ENCODE assay signal across 30 mouse cellular contexts in genomic region chr17:58572885-58573284, GRCm38 (mm10).
"Had no signal": no experiment of that assay in that cellular context is flagged by ENCODE, and none has a peak within 500 bp of the region (broad histone marks: within the 10 kb centered on the region; RNA-seq: fewer than 3 reads in every experiment).

No protein-coding gene starts in this region.

- H3K4me1 ChIP-seq: limb, embryonic 10.5 days; limb, embryonic 12.5 days; limb, embryonic 13.5 days; limb, embryonic 15.5 days; liver, embryonic 12.5 days; liver, embryonic 13.5 days; liver, embryonic 15.5 days; lung, embryonic 15.5 days; megakaryocyte, embryonic 14.5 days; midbrain, embryonic 10.5 days; midbrain, embryonic 12.5 days; midbrain, embryonic 13.5 days; midbrain, embryonic 15.5 days; neural tube, embryonic 12.5 days had no signal

- H3K27me3 ChIP-seq: limb, embryonic 12.5 days; limb, embryonic 13.5 days; limb, embryonic 15.5 days; liver, embryonic 12.5 days; liver, embryonic 13.5 days; liver, embryonic 15.5 days; lung, embryonic 15.5 days; megakaryocyte, embryonic 14.5 days; midbrain, embryonic 12.5 days; midbrain, embryonic 13.5 days; midbrain, embryonic 15.5 days; neural tube, embryonic 12.5 days had no signal

- H3K9ac ChIP-seq: limb, embryonic 12.5 days; limb, embryonic 13.5 days; limb, embryonic 15.5 days; liver, embryonic 12.5 days; liver, embryonic 13.5 days; liver, embryonic 14.5 days; liver, embryonic 15.5 days; liver, postnatal 0 days; lung, embryonic 14.5 days; lung, embryonic 15.5 days; midbrain, embryonic 12.5 days; midbrain, embryonic 13.5 days; midbrain, embryonic 15.5 days; neural tube, embryonic 12.5 days had no signal

- H3K27ac ChIP-seq: limb, embryonic 10.5 days; limb, embryonic 12.5 days; limb, embryonic 13.5 days; limb, embryonic 15.5 days; liver, embryonic 12.5 days; liver, embryonic 13.5 days; liver, embryonic 14.5 days; liver, embryonic 15.5 days; lung, embryonic 15.5 days; macrophage; midbrain, embryonic 10.5 days; midbrain, embryonic 12.5 days; midbrain, embryonic 13.5 days; midbrain, embryonic 15.5 days; neural tube, embryonic 12.5 days had no signal

- H3K36me3 ChIP-seq: limb, embryonic 10.5 days; limb, embryonic 12.5 days; limb, embryonic 13.5 days; limb, embryonic 15.5 days; liver, embryonic 12.5 days; liver, embryonic 13.5 days; liver, embryonic 15.5 days; lung, embryonic 15.5 days; midbrain, embryonic 10.5 days; midbrain, embryonic 12.5 days; midbrain, embryonic 13.5 days; midbrain, embryonic 15.5 days; neural tube, embryonic 12.5 days had no signal

- H3K4me3 ChIP-seq: limb, embryonic 10.5 days; limb, embryonic 12.5 days; limb, embryonic 13.5 days; limb, embryonic 15.5 days; liver, embryonic 12.5 days; liver, embryonic 13.5 days; liver, embryonic 15.5 days; lung, embryonic 15.5 days; megakaryocyte, embryonic 14.5 days; midbrain, embryonic 10.5 days; midbrain, embryonic 12.5 days; midbrain, embryonic 13.5 days; midbrain, embryonic 15.5 days; myocyte; neural tube, embryonic 12.5 days had no signal

- DNase-seq: left cerebral cortex, postnatal 4 days; liver; liver, embryonic 13.5 days; liver, postnatal 0 days; lung, adult 18-20 months; lung, adult 2 months; lung, embryonic 14.5 days; lung, postnatal 10 days; lung, postnatal 14 days; lung, postnatal 36 days; lung, postnatal 4 days; midbrain, embryonic 14.5 days had no signal

- H3K4me2 ChIP-seq: limb, embryonic 12.5 days; limb, embryonic 13.5 days; limb, embryonic 15.5 days; liver, embryonic 11.5 days; liver, embryonic 12.5 days; liver, embryonic 13.5 days; liver, embryonic 15.5 days; lung, embryonic 14.5 days; lung, embryonic 15.5 days; midbrain, embryonic 11.5 days; midbrain, embryonic 12.5 days; midbrain, embryonic 13.5 days; midbrain, embryonic 15.5 days; neural tube, embryonic 12.5 days had no signal

- H3K9me3 ChIP-seq: limb, embryonic 10.5 days; limb, embryonic 12.5 days; limb, embryonic 13.5 days; limb, embryonic 15.5 days; liver, embryonic 12.5 days; liver, embryonic 13.5 days; liver, embryonic 15.5 days; lung, embryonic 15.5 days; megakaryocyte, embryonic 14.5 days; midbrain, embryonic 10.5 days; midbrain, embryonic 12.5 days; midbrain, embryonic 13.5 days; midbrain, embryonic 15.5 days; neural tube, embryonic 12.5 days had no signal
